Comparison of ENCODE assay signal across 24 mouse cellular contexts in genomic region chr1:134341641-134342277, GRCm38 (mm10). TPM values are rescaled to one million over a fixed set of nuclear protein-coding genes. Genes with fewer than 3 reads are reported as not detected.
DNase-seq lines count a peak whose midpoint lies in the region; ATAC-seq and TF ChIP-seq lines count a peak whose summit lies in the region.
"Had no signal": no experiment of that assay in that cellular context is flagged by ENCODE, and none has a peak within 500 bp of the region (broad histone marks: within the 10 kb centered on the region; RNA-seq: fewer than 3 reads in every experiment).

No protein-coding gene starts in this region.

- no peak for ATAC-seq in heart, embryonic 14.5 days (ENCODE audit: insufficient number of reproducible peaks, insufficient read depth, low FRiP score, low read depth)
- no peak for ATAC-seq in midbrain, postnatal 0 days (ENCODE audit: low FRiP score)
- no peak for ATAC-seq in midbrain, embryonic 14.5 days (ENCODE audit: low FRiP score, low TSS enrichment)
- ATAC-seq in limb, embryonic 12.5 days (ENCODE audit: insufficient number of reproducible peaks, insufficient read depth, low FRiP score, low TSS enrichment, low read depth), result no peak
- ATAC-seq: inflammation-experienced regulatory T-cells, adult 6 months; midbrain, embryonic 13.5 days had no signal

- peak; percentile 52 for DNase-seq in cerebellum, adult 9-11 months
- DNase-seq in cerebellum, postnatal 14 days, result no peak
- DNase-seq in heart, postnatal 36 days, result no peak
- DNase-seq in midbrain, postnatal 0 days (ENCODE audit: low spot score), result no peak
- DNase-seq in midbrain, embryonic 14.5 days, result no peak
- DNase-seq in right cerebral cortex, postnatal 14 days, result no peak
- DNase-seq: kidney, adult 9 months; kidney, postnatal 36 days; left cerebral cortex, postnatal 4 days; lung, adult 18-20 months; lung, postnatal 14 days had no signal

- H3K4me3 ChIP-seq in heart, embryonic 14.5 days (ENCODE audit: control insufficient read depth in 1 of 2, insufficient read depth in 1 of 2, low read depth in 1 of 2, low read length in 2 of 2), result no peak overlapping the region
- no peak overlapping the region for H3K4me3 ChIP-seq in midbrain, postnatal 0 days (ENCODE audit: low read depth, low read length)
- H3K4me3 ChIP-seq in midbrain, embryonic 14.5 days (replicated peaks; ENCODE audit: low read depth, low read length), result no peak overlapping the region
- H3K4me3 ChIP-seq in limb, embryonic 12.5 days (replicated peaks), result no peak overlapping the region
- H3K4me3 ChIP-seq: midbrain, embryonic 13.5 days had no signal

- TF ChIP-seq CTCF in midbrain, postnatal 0 days (IDR thresholded peaks at IDR 0.05), result no peak

- WGBS in heart, embryonic 14.5 days, result 63% methylated on average over 5 of the region's 5 CpGs
- WGBS in midbrain, postnatal 0 days, result 77% methylated on average over 5 of the region's 5 CpGs
- 76% methylated on average over 5 of the region's 5 CpGs for WGBS in midbrain, embryonic 14.5 days
- WGBS in limb, embryonic 12.5 days, result 80% methylated on average over 5 of the region's 5 CpGs

- intact Hi-C loops in heart, postnatal 36 days (cut with DNase I), result no loop called here

- no peaks in the 10 kb centered on the region for H3K9me3 ChIP-seq in heart, embryonic 14.5 days (ENCODE audit: control insufficient read depth, low read length)
- H3K9me3 ChIP-seq in midbrain, postnatal 0 days (ENCODE audit: low read length), result no peaks in the 10 kb centered on the region
- H3K9me3 ChIP-seq in midbrain, embryonic 14.5 days (ENCODE audit: control insufficient read depth, low read length), result no peaks in the 10 kb centered on the region
- no peaks in the 10 kb centered on the region for H3K9me3 ChIP-seq in limb, embryonic 12.5 days
- H3K9me3 ChIP-seq: midbrain, embryonic 13.5 days had no signal

- peak overlapping the region; percentile 17 for H3K9ac ChIP-seq in heart, embryonic 14.5 days (ENCODE audit: low read length)
- no peak overlapping the region for H3K9ac ChIP-seq in midbrain, postnatal 0 days (replicated peaks; ENCODE audit: low read length, poor library complexity, severe bottlenecking)
- no peak overlapping the region for H3K9ac ChIP-seq in midbrain, embryonic 14.5 days (replicated peaks; ENCODE audit: low read length)
- no peak overlapping the region for H3K9ac ChIP-seq in limb, embryonic 12.5 days (replicated peaks)
- H3K9ac ChIP-seq: midbrain, embryonic 13.5 days had no signal

- no peaks in the 10 kb centered on the region for H3K27me3 ChIP-seq in heart, embryonic 14.5 days (ENCODE audit: control insufficient read depth, insufficient read depth, low read length)
- H3K27me3 ChIP-seq in midbrain, postnatal 0 days (ENCODE audit: insufficient read depth, low read length), result no peaks in the 10 kb centered on the region
- no peaks in the 10 kb centered on the region for H3K27me3 ChIP-seq in midbrain, embryonic 14.5 days (ENCODE audit: control insufficient read depth, insufficient read depth, low read length)
- no peaks in the 10 kb centered on the region for H3K27me3 ChIP-seq in limb, embryonic 12.5 days
- H3K27me3 ChIP-seq: midbrain, embryonic 13.5 days had no signal

- peak overlapping the region; percentile 63 to 90 for H3K27ac ChIP-seq in heart, embryonic 14.5 days (replicated peaks in 1 of 2; ENCODE audit: control insufficient read depth in 1 of 2, insufficient read depth in 1 of 2, low read depth in 2 of 2, low read length in 2 of 2)
- H3K27ac ChIP-seq in midbrain, postnatal 0 days (ENCODE audit: low read depth, low read length), result no peak overlapping the region
- no peak overlapping the region for H3K27ac ChIP-seq in midbrain, embryonic 14.5 days (replicated peaks; ENCODE audit: low read depth, low read length)
- no peak overlapping the region for H3K27ac ChIP-seq in limb, embryonic 12.5 days
- H3K27ac ChIP-seq: midbrain, embryonic 13.5 days had no signal

- peak overlapping the region; percentile 78 for H3K4me2 ChIP-seq in heart, embryonic 14.5 days (ENCODE audit: low read length)
- H3K4me2 ChIP-seq in midbrain, postnatal 0 days (ENCODE audit: low read depth, low read length, poor library complexity, severe bottlenecking), result peak overlapping the region; percentile 78; the same call in 1 of the 2 replicates
- no peak overlapping the region for H3K4me2 ChIP-seq in midbrain, embryonic 14.5 days (ENCODE audit: low read length)
- 0 out of 2 replicates have a peak overlapping the region, but pooled peaks have one; percentile 13 for H3K4me2 ChIP-seq in limb, embryonic 12.5 days
- H3K4me2 ChIP-seq: liver, embryonic 11.5 days; midbrain, embryonic 13.5 days had no signal

- peaks cover 11% of the 10 kb centered on the region for H3K36me3 ChIP-seq in heart, embryonic 14.5 days (ENCODE audit: control insufficient read depth, insufficient read depth, low read length)
- H3K36me3 ChIP-seq in midbrain, postnatal 0 days (ENCODE audit: insufficient read depth, low read length), result peaks cover 7% of the 10 kb centered on the region
- peaks cover 12% of the 10 kb centered on the region for H3K36me3 ChIP-seq in midbrain, embryonic 14.5 days (ENCODE audit: control insufficient read depth, insufficient read depth, low read length)
- H3K36me3 ChIP-seq in limb, embryonic 12.5 days, result peaks cover 12% of the 10 kb centered on the region

- peaks cover 34 to 69% of the 10 kb centered on the region in 2 experiments for H3K4me1 ChIP-seq in heart, embryonic 14.5 days (ENCODE audit: control insufficient read depth in 2 of 2, insufficient read depth in 2 of 2, low read length in 2 of 2)
- no peaks in the 10 kb centered on the region for H3K4me1 ChIP-seq in midbrain, postnatal 0 days (ENCODE audit: insufficient read depth, low read length)
- no peaks in the 10 kb centered on the region for H3K4me1 ChIP-seq in midbrain, embryonic 14.5 days (ENCODE audit: control insufficient read depth, insufficient read depth, low read length)
- H3K4me1 ChIP-seq in limb, embryonic 12.5 days (replicated peaks), result peaks cover 15% of the 10 kb centered on the region

RNA-seq across cellular contexts. Expression of gene Ppfia4, which starts 9.0 kb away (rescaled TPM):
- polyA plus RNA-seq in heart, embryonic 14.5 days (2014; fragmentation: Nextera tagmentation; extraction: Ambion mirVana), result 10.5 and 11.9 TPM in 2 replicates
- total RNA-seq in heart, postnatal 36 days (2021), result 1 to 10 TPM; 1.4 to 1.6 TPM
- 42.0 and 43.3 TPM in 2 replicates for total RNA-seq in midbrain, postnatal 0 days (2014; rRNA removed)
- polyA plus RNA-seq in midbrain, postnatal 0 days (2015; fragmentation: Nextera tagmentation; extraction: Ambion mirVana), result 28.7 and 29.1 TPM in 2 replicates
- 11.5 and 14.4 TPM in 2 replicates for polyA plus RNA-seq in midbrain, embryonic 14.5 days (2014; fragmentation: Nextera tagmentation; extraction: Ambion mirVana)
- polyA plus RNA-seq in limb, embryonic 12.5 days (2016; fragmentation: Nextera tagmentation; extraction: Ambion mirVana), result 6.5 and 6.7 TPM in 2 replicates

RNA-seq across cellular contexts. Expression of gene Tmem183a, which starts 20.0 kb away (rescaled TPM):
- polyA plus RNA-seq in heart, embryonic 14.5 days (2014; fragmentation: Nextera tagmentation; extraction: Ambion mirVana), result 62.5 and 69.3 TPM in 2 replicates
- total RNA-seq in heart, postnatal 36 days (2021), result 10 to 100 TPM; 21.6 to 22.1 TPM
- total RNA-seq in midbrain, postnatal 0 days (2014; rRNA removed), result 245 and 286 TPM in 2 replicates
- 120 and 125 TPM in 2 replicates for polyA plus RNA-seq in midbrain, postnatal 0 days (2015; fragmentation: Nextera tagmentation; extraction: Ambion mirVana)
- polyA plus RNA-seq in midbrain, embryonic 14.5 days (2014; fragmentation: Nextera tagmentation; extraction: Ambion mirVana), result 121 and 151 TPM in 2 replicates
- 96.6 and 99.3 TPM in 2 replicates for polyA plus RNA-seq in limb, embryonic 12.5 days (2016; fragmentation: Nextera tagmentation; extraction: Ambion mirVana)

RNA-seq across cellular contexts. Expression of gene 4933406M09Rik, which starts 44.0 kb away (rescaled TPM):
- not detected in 2 replicates for polyA plus RNA-seq in heart, embryonic 14.5 days (2014; fragmentation: Nextera tagmentation; extraction: Ambion mirVana)
- total RNA-seq in heart, postnatal 36 days (2021), result not detected
- total RNA-seq in midbrain, postnatal 0 days (2014; rRNA removed), result not detected in 2 replicates
- polyA plus RNA-seq in midbrain, postnatal 0 days (2015; fragmentation: Nextera tagmentation; extraction: Ambion mirVana), result not detected in 2 replicates
- not detected in 2 replicates for polyA plus RNA-seq in midbrain, embryonic 14.5 days (2014; fragmentation: Nextera tagmentation; extraction: Ambion mirVana)
- not detected in 2 replicates for polyA plus RNA-seq in limb, embryonic 12.5 days (2016; fragmentation: Nextera tagmentation; extraction: Ambion mirVana)
- total RNA-seq: adrenal gland, adult 18-20 months; adrenal gland, postnatal 4 days; gastrocnemius, adult 18-20 months; granulocyte monocyte progenitor cell, adult 5-6 weeks; left cerebral cortex, adult 18-20 months; left cerebral cortex, postnatal 4 days; megakaryocyte, adult 5-6 weeks had no signal
- polyA plus RNA-seq: forebrain, embryonic 11.5 days; inflammation-experienced regulatory T-cells, adult 6 months; liver, embryonic 11.5 days; midbrain, embryonic 13.5 days; stomach, embryonic 16.5 days had no signal

RNA-seq across cellular contexts. Expression of gene Myog, which starts 52.0 kb away (rescaled TPM):
- polyA plus RNA-seq in heart, embryonic 14.5 days (2014; fragmentation: Nextera tagmentation; extraction: Ambion mirVana), result 0.62 and 0.70 TPM in 2 replicates
- not detected for total RNA-seq in heart, postnatal 36 days (2021)
- 0.11 and 0.19 TPM in 2 replicates for total RNA-seq in midbrain, postnatal 0 days (2014; rRNA removed)
- polyA plus RNA-seq in midbrain, postnatal 0 days (2015; fragmentation: Nextera tagmentation; extraction: Ambion mirVana), result not detected in 2 replicates
- not detected in 2 replicates for polyA plus RNA-seq in midbrain, embryonic 14.5 days (2014; fragmentation: Nextera tagmentation; extraction: Ambion mirVana)
- 108 and 119 TPM in 2 replicates for polyA plus RNA-seq in limb, embryonic 12.5 days (2016; fragmentation: Nextera tagmentation; extraction: Ambion mirVana)
- total RNA-seq: adrenal gland, adult 18-20 months; granulocyte monocyte progenitor cell, adult 5-6 weeks; left cerebral cortex, adult 18-20 months; left cerebral cortex, postnatal 4 days; megakaryocyte, adult 5-6 weeks had no signal
- polyA plus RNA-seq: forebrain, embryonic 11.5 days; inflammation-experienced regulatory T-cells, adult 6 months; midbrain, embryonic 13.5 days had no signal

Comparison
In these comparisons a context has a peak if more than half of its experiments do, and no peak if none do; other contexts are left out.
1. H3K27ac ChIP-seq: peak in heart, embryonic 14.5 days (2 of 2); none in midbrain, postnatal 0 days (single experiment), midbrain, embryonic 14.5 days (single experiment) and limb, embryonic 12.5 days (single experiment).